Mouse (Mus musculus): ENCODE data around the gene Mlxip. TPM values are rescaled to one million over a fixed set of nuclear protein-coding genes. Genes with fewer than 3 reads are reported as not detected.

The Mlxip gene
- polyA plus RNA-seq, 1 experiment, result 18.8 TPM

GRCm38 (mm10) chr5:123396901-123397464 lies 2.4 kb downstream of the Mlxip start:
- Histone ChIP-seq H3K27ac (ENCODE audit: control insufficient read depth, insufficient read depth, low read depth, low read length) (no peak overlapping the region), H3K4me3 (ENCODE audit: control insufficient read depth, low read depth, low read length) (no peak overlapping the region), H3K27me3 (ENCODE audit: control insufficient read depth, insufficient read depth, low read length) (no peaks in the 10 kb centered on the region), H3K36me3 (ENCODE audit: control insufficient read depth, insufficient read depth, low read length) (no peaks in the 10 kb centered on the region), H3K4me1 (ENCODE audit: control insufficient read depth, insufficient read depth, low read length) (peaks cover 17% of the 10 kb centered on the region)
- TF ChIP-seq POLR2A (IDR thresholded peaks at IDR 0.05; ENCODE audit: control insufficient read depth, low read depth, low read length), result no peak
- no peak for TF ChIP-seq CTCF (IDR thresholded peaks at IDR 0.05; ENCODE audit: control insufficient read depth, insufficient read depth, insufficient replicate concordance, low read depth, low read length)

GRCm38 (mm10) chr5:123397786-123398185 lies 3.2 kb downstream of the Mlxip start:
- Histone ChIP-seq H3K4me1 (ENCODE audit: control insufficient read depth, insufficient read depth, low read length) (peaks cover 17% of the 10 kb centered on the region), H3K36me3 (ENCODE audit: control insufficient read depth, insufficient read depth, low read length) (no peaks in the 10 kb centered on the region), H3K4me3 (ENCODE audit: control insufficient read depth, low read depth, low read length) (no peak overlapping the region), H3K27me3 (ENCODE audit: control insufficient read depth, insufficient read depth, low read length) (no peaks in the 10 kb centered on the region), H3K27ac (ENCODE audit: control insufficient read depth, insufficient read depth, low read depth, low read length) (0 out of 2 replicates have a peak overlapping the region, but pooled peaks have one; percentile 35)
- TF ChIP-seq POLR2A (IDR thresholded peaks at IDR 0.05; ENCODE audit: control insufficient read depth, low read depth, low read length), result no peak
- no peak for TF ChIP-seq CTCF (IDR thresholded peaks at IDR 0.05; ENCODE audit: control insufficient read depth, insufficient read depth, insufficient replicate concordance, low read depth, low read length)

- H3K36me3 ChIP-seq (ENCODE audit: control insufficient read depth, insufficient read depth, low read length), result no peaks in the 10 kb centered on the region
- TF ChIP-seq POLR2A (IDR thresholded peaks at IDR 0.05; ENCODE audit: control insufficient read depth, low read depth, low read length), result no peak
- TF ChIP-seq CTCF (IDR thresholded peaks at IDR 0.05; ENCODE audit: control insufficient read depth, insufficient read depth, insufficient replicate concordance, low read depth, low read length), result no peak
- H3K4me3 ChIP-seq (ENCODE audit: control insufficient read depth, low read depth, low read length), result no peak overlapping the region
- no peaks in the 10 kb centered on the region for H3K27me3 ChIP-seq (ENCODE audit: control insufficient read depth, insufficient read depth, low read length)
- no peak overlapping the region for H3K27ac ChIP-seq (ENCODE audit: control insufficient read depth, insufficient read depth, low read depth, low read length)
- H3K4me1 ChIP-seq (ENCODE audit: control insufficient read depth, insufficient read depth, low read length), result peaks cover 15% of the 10 kb centered on the region
Observed at GRCm38 (mm10) chr5:123398856-123399498, 4.4 kb downstream of the Mlxip start.

GRCm38 (mm10) chr5:123404480-123404879 lies 9.9 kb downstream of the Mlxip start:
- no peak for TF ChIP-seq CTCF (IDR thresholded peaks at IDR 0.05; ENCODE audit: control insufficient read depth, insufficient read depth, insufficient replicate concordance, low read depth, low read length)
- TF ChIP-seq POLR2A (IDR thresholded peaks at IDR 0.05; ENCODE audit: control insufficient read depth, low read depth, low read length), result no peak
- H3K4me1 ChIP-seq (ENCODE audit: control insufficient read depth, insufficient read depth, low read length), result no peaks in the 10 kb centered on the region
- H3K36me3 ChIP-seq (ENCODE audit: control insufficient read depth, insufficient read depth, low read length), result no peaks in the 10 kb centered on the region
- no peak overlapping the region for H3K27ac ChIP-seq (ENCODE audit: control insufficient read depth, insufficient read depth, low read depth, low read length)
- H3K27me3 ChIP-seq (ENCODE audit: control insufficient read depth, insufficient read depth, low read length), result no peaks in the 10 kb centered on the region
- no peak overlapping the region for H3K4me3 ChIP-seq (ENCODE audit: control insufficient read depth, low read depth, low read length)

- no peak overlapping the region for H3K4me3 ChIP-seq (ENCODE audit: control insufficient read depth, low read depth, low read length)
- H3K27me3 ChIP-seq (ENCODE audit: control insufficient read depth, insufficient read depth, low read length), result no peaks in the 10 kb centered on the region
- H3K4me1 ChIP-seq (ENCODE audit: control insufficient read depth, insufficient read depth, low read length), result no peaks in the 10 kb centered on the region
- no peaks in the 10 kb centered on the region for H3K36me3 ChIP-seq (ENCODE audit: control insufficient read depth, insufficient read depth, low read length)
- TF ChIP-seq CTCF (IDR thresholded peaks at IDR 0.05; ENCODE audit: control insufficient read depth, insufficient read depth, insufficient replicate concordance, low read depth, low read length) (no peak), POLR2A (IDR thresholded peaks at IDR 0.05; ENCODE audit: control insufficient read depth, low read depth, low read length) (no peak)
- no peak overlapping the region for H3K27ac ChIP-seq (ENCODE audit: control insufficient read depth, insufficient read depth, low read depth, low read length)
Observed at GRCm38 (mm10) chr5:123406952-123407351, 12.4 kb downstream of the Mlxip start.

GRCm38 (mm10) chr5:123408176-123408575 lies 13.6 kb downstream of the Mlxip start:
- no peak overlapping the region for H3K27ac ChIP-seq (ENCODE audit: control insufficient read depth, insufficient read depth, low read depth, low read length)
- no peaks in the 10 kb centered on the region for H3K36me3 ChIP-seq (ENCODE audit: control insufficient read depth, insufficient read depth, low read length)
- TF ChIP-seq POLR2A (IDR thresholded peaks at IDR 0.05; ENCODE audit: control insufficient read depth, low read depth, low read length) (no peak), CTCF (IDR thresholded peaks at IDR 0.05; ENCODE audit: control insufficient read depth, insufficient read depth, insufficient replicate concordance, low read depth, low read length) (no peak)
- H3K27me3 ChIP-seq (ENCODE audit: control insufficient read depth, insufficient read depth, low read length), result no peaks in the 10 kb centered on the region
- H3K4me3 ChIP-seq (ENCODE audit: control insufficient read depth, low read depth, low read length), result no peak overlapping the region
- no peaks in the 10 kb centered on the region for H3K4me1 ChIP-seq (ENCODE audit: control insufficient read depth, insufficient read depth, low read length)

- H3K4me1 ChIP-seq (ENCODE audit: control insufficient read depth, insufficient read depth, low read length), result no peaks in the 10 kb centered on the region
- TF ChIP-seq POLR2A (IDR thresholded peaks at IDR 0.05; ENCODE audit: control insufficient read depth, low read depth, low read length) (no peak), CTCF (IDR thresholded peaks at IDR 0.05; ENCODE audit: control insufficient read depth, insufficient read depth, insufficient replicate concordance, low read depth, low read length) (no peak)
- H3K27me3 ChIP-seq (ENCODE audit: control insufficient read depth, insufficient read depth, low read length), result no peaks in the 10 kb centered on the region
- H3K27ac ChIP-seq (ENCODE audit: control insufficient read depth, insufficient read depth, low read depth, low read length), result no peak overlapping the region
- H3K4me3 ChIP-seq (ENCODE audit: control insufficient read depth, low read depth, low read length), result no peak overlapping the region
- H3K36me3 ChIP-seq (ENCODE audit: control insufficient read depth, insufficient read depth, low read length), result no peaks in the 10 kb centered on the region
Observed at GRCm38 (mm10) chr5:123412193-123412592, 17.6 kb downstream of the Mlxip start.

All from testis, adult 2 months (tissue).